Mouse (Mus musculus): Measurements from ENCODE around the gene Cuta.
"Not testable (repeated sequence)": the region's sequence is repeated elsewhere in the genome, so short reads cannot be mapped to it uniquely, and the experiment has no call there.

The Cuta gene

DNA sequence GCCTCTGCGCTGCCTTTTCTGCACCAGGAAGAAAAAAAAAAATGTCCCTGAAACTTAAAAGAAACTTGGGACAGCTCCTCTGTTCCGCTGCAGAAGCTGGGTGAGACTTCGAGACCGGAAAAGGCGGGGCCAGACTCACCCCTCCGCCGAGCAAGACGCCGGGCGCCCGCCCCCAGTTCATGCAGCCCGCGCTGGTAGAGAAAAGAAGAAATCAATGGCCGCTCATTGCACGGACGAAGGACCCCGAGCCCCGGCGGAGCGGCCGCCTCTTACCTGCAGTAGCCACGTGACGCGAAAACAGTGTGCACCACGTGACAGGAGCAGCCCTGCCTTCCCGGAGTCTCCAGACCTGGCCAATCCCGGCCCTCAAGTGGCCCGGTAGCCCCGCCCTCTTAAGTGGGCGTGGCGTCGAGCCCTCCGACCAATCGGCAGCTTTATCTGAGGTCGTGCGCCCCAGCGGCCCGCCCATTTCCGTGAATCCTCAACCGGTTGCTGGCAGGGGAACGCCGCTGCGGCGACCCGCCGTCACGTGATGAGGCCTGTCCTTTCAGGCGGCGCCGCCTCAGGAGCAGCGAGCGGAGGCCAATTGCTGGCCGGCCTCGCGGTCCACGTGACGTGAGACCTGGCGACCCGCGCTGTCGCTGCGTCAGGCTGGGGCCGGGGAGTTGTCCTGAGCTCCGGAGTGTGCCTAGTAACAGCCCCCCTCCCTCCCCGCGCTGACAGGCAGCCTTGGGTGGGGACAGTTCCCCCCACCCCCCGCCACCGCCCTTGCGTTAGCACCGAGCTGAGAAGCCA is at the start of gene Cuta:
Cuta (minus strand) TSS at position 392 of the 795 bp plus-strand sequence.
- DNase-seq, result peak; percentile 99

DNA sequence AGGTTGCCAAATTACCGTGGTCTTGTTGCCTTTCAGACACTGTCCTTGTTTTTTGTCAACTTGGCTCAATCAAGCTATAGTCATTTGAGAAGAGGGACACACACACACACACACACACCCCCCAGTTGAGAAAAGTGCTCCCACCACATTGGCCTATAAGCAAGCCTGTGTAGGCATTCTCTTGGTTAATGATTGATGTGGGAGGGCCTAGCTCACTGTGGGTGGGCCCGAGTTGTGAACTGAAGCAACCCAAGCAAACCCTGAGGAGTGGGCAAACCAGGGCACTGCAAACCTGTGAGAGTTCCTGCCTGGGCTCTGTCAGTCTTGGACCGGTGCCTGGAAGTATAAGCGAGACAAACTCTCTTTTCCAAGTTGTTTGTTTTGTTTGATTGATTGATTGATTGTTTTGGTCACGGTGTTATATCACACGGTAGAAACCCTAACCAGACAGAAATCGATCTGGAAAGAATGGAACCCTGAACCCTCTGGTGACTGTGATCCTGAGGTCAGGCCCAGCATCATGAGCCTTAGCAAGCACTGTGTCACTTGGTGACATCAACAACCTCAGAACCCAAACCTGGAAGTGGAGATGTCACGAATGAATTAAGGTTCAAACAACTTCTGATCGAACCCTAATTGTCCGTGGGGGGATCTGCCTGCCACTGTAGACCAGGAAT is 46.3 kb upstream of the Cuta start:
- DNase-seq, result no peak

DNA sequence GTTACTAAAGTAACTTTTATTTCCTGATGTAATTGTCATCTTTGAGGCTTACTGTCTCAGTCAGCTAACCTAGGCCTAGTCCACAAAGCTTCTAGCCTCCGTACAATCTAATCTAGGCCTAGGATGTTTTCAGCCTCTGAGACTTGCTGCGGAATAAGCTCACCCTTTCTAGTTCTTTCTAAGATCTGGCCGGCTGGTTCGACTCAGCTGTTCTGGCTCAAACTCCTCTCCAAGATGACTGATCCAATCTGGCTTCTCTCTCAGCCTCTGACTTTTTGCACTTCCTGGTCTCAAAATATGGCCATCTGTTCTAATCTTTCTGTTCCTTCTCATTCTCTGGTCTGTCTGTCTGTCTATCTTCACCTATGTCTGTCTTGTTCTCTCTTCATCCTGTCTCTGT is 44.0 kb upstream of the Cuta start:
- no peak for DNase-seq

DNA sequence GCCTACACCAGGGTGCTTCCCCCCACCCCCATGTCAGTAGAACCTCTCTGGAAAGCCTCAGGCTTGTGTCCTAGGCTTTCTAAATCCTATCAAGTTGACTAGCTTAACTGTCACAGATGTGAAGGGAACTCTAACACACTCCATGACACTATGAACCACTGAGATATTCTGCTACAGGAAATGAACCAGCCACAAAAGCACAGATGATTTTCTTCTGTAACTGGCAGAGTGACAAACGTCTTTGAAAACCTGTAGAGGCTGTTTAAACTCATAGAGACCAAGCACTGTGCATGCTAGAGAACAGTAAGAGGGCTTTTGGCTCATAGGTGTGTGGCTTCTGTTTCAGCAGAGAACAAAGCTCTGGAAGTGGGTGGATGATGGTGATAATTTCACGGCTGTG is 41.7 kb upstream of the Cuta start:
- DNase-seq, result no peak

DNA sequence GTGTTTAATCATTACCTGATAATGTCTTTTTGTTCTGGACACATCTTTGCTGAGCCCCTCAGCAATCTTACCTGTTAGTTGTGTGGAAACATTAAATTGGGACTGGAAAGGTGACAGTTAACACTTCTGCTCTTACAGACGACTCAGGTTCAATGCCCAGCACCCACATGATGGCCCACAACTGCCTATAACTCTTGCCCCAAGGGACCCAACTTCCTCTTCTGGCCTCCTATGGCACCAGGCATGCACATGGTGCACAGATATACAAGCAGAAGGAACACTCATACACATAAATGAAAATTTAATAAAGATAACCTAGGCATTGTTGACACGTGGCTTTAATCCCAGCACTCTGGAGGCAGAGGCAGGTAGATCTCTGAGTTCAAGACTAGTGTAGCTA is 40.1 kb upstream of the Cuta start:
- no peak for DNase-seq

DNA sequence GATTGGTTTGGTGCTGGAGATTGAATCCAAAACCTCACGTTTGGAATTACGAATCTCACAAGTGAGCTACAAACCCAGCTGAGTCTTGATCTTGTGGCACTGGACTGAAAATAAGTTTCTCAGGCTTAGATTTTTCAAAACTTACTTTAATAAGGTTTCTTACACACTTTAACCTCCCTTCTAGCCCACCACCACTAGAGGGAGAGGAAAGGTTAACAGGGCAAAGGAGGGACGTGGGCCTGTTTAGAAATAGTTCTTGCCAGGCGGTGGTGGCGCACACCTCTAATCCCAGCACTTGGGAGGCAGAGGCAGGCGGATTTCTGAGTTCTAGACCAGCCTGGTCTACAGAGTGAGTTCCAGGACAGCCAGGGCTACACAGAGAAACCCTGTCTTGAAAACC is 38.0 kb upstream of the Cuta start:
- not testable (repeated sequence) for DNase-seq

DNA sequence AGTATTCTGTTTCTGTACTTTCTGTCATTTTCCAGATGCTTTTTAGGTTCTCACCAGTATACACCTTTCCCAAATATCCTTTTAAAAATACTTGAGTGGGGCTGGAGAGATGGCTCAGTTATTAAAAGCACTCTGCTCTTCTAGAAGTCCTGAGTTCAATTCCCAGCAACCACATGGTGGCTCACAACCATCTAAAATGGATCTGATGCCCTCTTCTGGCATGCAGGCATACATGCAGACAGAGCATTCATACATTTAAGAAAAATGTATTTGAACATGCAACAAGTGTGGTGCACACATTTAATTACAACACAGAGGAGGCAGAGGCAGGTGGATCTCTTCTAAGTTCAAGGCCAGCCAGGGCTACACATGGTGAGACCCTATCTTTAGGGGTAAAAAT is 36.0 kb upstream of the Cuta start:
- DNase-seq, result no peak

DNA sequence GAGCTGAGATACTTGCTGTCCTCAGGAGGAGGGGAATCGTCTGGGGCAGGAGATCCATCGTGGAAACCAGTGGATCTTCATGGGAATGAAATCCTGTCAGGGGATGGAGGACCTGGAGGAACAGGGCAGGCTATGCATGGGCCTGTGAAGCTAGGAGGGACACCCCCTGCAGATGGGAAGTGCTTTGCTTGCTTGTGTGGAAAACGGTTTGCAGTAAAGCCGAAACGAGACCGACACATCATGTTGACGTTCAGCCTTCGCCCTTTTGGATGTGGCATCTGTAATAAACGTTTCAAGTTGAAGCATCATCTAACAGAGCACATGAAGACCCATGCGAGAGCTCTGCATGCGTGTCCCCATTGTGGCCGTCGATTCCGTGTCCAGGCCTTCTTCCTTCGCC is 35.2 kb upstream of the Cuta start:
- DNase-seq, result no peak

DNA sequence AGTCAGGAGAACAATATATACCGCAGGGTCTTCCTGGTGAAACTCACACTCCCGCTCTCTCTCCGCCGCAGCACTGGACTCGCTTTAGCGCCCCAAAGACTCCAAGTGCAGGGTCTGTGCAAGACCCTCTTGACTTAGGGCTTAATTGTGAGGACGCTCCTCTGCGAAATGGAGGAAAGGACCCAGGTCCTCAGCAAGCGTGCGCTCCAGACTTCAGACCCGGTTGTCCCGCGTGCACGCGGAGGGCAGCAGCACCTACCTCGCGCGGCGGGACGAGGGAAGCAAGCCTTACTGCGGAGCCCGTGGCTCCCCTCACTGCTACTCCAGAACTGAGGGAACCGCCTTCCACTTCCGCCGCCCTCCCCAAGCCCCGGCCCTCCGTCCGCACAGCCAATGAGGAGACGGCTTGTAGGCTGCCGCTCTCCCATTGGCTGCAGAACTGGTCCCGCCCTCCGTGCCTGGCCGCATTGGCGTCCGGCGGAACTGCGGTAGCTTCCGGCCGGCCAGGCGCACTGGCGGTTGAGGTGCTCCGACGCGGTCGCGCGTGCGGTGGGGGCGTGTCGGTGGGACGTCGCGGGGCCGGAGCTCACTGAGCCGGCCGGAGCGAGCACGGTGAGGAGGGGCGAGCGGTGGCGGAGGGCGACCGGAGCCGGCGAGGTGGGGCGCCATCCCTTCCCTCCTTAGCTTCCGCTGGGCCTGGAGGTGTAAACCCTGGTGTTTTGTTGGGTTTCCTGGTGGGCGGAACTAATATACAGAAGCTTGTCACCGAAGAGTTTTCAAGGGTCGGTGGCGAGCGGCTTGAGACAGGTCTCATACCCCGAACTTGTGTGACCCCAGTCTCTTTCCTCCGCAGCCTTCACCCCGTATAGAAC is 33.6 kb upstream of the Cuta start, which contains the start of gene Zbtb9:
Zbtb9 (plus strand) TSS at position 465 of the 872 bp plus-strand sequence.
- DNase-seq, result peak; percentile 97

DNA sequence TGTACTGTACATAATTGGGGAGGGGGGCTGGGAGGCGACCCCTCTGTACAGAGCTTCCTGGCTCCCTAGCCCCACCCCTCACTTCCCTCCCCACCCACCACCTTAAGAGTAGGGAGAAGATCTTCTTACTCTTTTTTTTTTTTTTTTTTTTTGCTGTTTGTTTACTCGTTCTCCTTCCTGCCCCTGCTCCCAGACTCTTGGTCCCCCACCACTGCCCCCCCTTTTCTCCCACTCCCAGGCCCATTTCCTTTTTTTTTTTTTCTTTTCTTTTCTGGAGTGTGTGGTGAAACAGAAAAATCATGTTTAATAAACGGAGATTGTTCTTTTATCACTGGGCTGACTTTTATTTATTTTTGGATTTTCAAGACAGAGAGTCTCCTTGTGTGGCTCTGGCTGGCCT is 32.7 kb upstream of the Cuta start:
- DNase-seq, result no peak

DNA sequence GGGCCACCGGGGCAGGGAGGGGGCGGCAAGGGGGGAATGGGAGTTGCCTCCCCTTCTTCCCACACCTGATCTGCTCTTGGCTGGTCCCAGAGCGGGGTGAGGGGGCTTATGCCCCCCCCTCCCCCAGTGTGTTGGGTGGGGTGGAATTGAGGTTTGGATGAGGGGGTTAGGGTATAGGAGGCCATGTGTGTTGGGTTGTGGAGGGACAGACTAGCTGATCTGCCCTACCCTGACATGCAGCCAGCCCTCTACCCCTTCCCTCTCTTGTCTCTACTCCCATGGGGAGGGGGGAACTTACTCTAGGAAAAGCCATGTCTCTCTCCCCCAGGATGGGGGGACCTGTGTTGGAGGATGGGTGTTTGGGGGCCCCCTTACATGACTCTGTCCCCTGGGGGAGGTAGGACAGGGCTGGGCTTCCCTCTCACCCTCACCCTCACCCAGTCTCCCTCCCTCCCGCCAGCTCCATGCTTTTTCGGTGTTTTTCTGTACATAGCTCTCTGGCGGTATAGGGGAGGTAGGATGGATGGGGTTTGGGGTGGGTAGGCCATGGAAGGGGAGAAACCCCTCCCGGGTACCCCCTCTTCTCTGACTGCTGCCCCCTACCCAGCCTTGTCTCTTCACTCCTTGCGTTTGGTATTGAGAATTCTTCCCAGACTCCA is 32.0 kb upstream of the Cuta start:
- no peak for DNase-seq

DNA sequence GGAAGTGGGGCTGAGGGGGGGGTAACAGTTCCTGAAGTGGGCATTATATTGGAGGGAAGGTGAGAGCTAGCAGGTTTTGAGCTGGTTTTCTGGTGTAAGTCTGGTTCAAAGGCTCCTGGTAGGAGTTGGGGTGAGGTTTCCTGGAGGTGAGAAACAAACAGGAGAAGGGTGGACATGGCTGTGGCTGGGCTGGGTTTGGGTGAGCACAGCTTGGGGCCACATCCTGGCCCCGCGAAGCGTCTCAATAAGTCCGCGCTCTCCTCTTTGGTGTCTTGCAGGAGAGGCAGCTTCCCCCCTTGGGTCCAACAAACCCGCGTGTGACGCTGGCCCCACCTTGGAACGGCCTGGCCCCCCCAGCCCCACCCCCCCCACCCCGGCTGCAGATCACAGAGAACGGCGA is 30.9 kb upstream of the Cuta start:
- no peak for DNase-seq

DNA sequence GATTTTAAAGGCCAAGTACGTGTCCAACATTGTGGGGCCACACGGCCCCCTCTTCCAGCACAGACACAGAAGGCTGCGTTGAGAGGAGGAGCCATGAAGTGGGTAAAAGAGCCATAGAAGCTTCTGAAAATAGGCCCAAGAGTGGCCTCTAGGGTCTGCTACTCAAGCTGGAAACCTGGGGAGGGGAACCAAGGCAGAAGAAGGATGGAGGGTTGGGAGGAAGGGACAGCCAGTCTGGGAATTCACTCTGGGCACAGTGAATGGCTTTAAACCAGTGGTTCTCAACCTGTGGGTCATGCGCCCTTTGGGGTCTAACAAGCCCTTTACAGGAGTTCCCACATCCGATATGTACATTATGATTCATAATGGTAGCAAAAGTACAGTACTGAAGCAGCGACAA is 29.9 kb upstream of the Cuta start:
- DNase-seq, result no peak

DNA sequence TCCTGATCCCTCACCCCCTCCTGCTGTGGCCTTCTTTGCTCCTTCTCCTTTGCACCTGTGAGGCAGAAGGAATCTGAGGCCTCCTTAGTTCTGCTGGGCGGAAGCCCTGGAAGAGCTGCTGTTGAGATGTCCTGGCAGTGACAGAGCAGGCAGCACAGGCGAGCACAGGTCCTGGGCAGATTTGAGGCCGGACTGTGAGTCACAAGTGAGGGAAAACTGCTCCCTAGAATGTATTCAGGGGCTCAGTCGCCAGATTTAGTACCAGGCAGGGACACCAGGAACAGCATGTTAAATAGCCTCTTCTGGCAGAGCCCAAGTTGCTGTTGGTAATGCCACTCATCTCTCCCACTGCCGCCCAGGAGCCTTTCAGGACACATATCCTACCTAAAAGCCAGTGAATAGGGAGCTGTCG is 28.8 kb upstream of the Cuta start:
- no peak for DNase-seq

DNA sequence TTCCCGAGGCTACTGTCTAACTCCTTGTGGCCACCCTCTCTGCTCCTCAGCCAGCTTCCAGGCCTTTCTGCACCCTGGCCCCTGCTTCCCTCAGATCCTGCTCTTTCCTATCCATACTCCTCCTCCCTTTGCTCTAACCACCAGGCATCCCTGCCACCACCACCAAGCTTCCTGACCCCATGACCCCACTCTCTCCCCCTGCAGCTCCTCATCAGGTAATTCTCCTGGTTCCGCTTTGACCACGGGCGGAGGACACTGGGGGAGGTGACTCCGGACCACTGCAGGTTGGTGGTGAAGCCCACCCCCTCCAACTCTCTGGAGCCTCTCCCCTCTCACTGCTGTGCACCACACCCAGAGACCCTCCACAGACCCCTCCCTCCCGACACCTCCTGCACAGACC is 28.1 kb upstream of the Cuta start:
- DNase-seq, result no peak

DNA sequence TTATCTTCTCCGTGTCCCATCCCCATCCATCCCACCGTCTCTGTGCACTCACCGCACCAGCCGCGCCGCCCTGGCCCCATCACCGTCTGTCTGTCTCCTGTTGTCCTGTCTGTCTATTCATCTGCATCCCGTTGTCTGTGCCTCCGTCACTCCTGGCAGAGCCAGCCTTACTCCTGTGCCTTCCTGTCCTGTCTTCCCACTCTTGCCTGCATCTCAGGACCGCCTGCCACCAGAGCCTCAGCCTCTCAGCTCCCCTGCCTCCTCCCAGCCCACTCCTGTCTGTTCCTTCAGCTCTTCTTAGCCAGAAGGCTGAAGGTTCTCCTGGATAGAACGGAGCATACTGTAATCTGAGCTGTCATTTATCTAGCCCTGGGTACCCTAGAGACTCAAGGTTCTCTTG is 27.6 kb upstream of the Cuta start:
- DNase-seq, result no peak

DNA sequence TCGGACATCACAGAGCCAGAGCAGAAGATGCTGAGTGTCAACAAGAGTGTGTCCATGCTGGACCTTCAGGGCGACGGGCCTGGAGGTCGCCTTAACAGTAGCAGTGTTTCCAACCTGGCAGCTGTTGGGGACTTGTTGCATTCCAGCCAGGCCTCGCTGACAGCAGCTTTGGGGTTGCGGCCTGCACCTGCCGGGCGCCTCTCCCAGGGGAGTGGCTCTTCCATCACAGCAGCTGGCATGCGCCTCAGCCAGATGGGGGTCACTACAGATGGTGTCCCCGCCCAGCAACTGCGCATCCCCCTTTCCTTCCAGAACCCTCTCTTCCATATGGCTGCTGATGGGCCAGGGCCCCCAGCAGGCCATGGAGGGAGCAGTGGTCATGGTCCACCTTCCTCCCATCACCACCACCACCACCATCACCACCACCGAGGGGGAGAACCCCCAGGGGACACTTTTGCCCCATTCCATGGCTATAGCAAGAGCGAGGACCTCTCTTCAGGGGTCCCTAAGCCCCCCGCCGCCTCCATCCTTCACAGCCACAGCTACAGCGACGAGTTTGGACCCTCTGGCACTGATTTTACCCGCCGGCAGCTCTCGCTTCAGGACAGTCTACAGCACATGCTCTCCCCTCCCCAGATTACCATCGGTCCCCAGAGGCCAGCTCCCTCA is 22.3 kb upstream of the Cuta start:
- DNase-seq, result no peak

DNA sequence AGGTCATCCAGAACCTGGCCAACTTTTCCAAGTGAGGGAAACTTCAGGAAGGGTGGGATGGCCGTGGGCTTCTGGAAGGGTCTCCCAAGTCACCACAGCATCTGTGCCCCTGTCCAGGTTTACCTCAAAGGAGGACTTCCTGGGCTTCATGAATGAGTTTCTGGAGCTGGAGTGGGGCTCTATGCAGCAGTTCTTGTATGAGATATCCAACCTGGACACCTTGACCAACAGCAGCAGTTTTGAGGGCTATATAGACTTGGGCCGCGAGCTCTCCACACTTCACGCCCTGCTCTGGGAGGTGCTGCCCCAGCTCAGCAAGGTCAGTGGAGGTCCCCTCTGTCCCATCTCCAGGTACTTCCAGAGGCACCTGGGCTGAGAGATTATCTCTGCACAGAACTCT is 20.4 kb upstream of the Cuta start:
- no peak for DNase-seq

DNA sequence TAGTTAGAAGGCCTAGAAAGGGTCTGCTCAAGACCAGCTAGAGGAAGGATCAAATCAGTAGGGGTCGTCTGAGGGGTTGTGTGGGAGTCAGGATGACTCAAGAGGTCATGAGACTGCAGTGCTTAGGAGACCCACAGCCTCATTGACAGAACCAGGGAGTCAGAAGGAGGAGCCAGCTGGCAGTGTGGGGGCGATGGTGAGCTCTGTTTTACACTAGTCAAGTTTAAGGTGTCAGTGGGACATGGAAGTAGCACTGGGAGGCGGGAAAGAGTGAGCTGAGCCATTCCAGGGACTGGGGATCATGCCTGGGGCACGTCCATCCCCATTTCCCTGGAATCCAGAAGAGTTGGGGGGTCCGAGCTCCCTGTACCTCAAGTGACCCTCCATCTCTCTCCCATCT is 19.5 kb upstream of the Cuta start:
- DNase-seq, result no peak

DNA sequence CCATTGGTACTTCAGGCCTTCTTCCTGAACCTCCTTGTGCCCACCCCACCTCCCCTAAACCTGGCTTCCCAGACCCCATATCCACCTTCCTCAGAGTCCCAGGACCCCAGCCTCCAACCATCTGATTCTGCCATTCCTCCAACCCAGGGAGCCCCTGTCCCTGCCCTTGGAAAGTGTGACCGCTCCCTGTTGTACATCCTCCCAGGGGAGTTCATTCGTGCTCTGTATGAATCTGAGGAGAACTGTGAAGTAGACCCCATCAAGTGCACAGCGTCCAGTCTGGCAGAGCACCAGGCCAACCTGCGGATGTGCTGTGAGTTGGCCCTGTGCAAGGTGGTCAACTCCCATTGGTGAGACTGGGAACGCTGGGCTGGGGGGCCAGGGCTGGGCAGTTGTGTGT is 18.5 kb upstream of the Cuta start:
- DNase-seq, result no peak

DNA sequence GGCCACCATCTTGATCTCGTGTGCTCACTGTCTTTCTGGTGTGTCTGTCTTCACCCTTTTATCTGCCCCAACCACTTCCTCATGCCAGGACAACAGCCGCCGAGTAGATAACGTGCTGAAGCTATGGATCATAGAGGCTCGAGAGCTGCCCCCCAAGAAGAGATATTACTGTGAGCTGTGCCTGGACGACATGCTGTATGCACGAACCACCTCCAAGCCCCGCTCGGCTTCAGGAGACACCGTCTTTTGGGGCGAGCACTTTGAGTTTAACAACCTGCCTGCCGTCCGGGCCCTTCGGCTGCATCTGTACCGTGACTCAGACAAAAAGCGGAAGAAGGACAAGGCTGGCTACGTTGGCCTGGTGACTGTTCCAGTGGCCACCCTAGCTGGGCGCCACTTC is 17.5 kb upstream of the Cuta start:
- DNase-seq, result no peak

DNA sequence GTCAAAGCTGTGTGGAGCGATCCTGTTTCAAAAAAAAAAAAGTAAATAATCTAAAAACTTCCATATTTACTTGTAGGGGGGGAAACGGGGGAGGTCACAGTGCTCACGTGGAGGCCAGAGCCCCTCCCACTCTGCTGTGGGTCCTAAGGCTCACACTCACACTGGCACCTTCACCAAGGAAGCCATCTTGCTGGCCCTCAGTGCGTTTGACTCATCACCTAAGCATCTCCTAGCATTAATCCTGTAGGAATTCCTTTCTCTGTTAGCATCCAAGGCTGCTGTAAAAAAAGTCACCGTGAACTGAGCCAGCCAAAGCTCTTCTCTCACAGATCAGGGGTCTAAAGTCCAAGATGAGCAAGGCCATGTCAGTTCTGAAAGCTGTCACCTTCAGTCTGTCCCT is 16.9 kb upstream of the Cuta start:
- no peak for DNase-seq

DNA sequence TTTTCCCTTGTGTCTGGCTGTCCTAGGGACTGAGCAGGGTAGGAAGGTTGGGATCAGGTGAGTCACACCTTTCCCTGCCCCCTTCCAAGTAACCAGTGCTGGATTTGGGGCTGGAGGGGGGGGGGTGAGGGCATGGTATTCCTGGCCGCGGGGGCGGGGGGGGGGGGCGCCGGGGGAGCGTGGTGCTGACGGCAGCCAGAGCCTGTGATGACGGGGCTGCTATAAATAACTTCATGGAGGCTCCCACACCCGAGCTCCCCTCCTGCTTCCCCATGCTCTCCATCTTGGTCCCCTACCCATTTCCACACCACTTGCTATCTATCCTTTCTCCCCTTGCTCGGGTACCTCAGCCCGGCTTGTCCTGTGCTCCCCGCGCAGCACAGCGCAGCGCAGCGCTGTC is 14.4 kb upstream of the Cuta start:
- DNase-seq, result no peak

All from thymus, postnatal 4 days (tissue).